Mouse (Mus musculus) olfactory bulb, adult 2 months (tissue): ENCODE measurements around the gene Thbs1.

Experiments
- CTCF ChIP-seq: fragments of 200-500 bp; IDR thresholded peaks from 2 replicates; pipeline ENCODE4 v1.5.1; 2012; ENCODE audit warnings: low read depth, mild to moderate bottlenecking, low read length, moderate library complexity; ENCODE audit not compliant: insufficient read depth
- POLR2A ChIP-seq: fragments of 200-500 bp; IDR thresholded peaks from 2 replicates; pipeline ENCODE4 v1.6.1; 2012; ENCODE audit warnings: mild to moderate bottlenecking, low read depth, low read length, moderate library complexity; ENCODE audit not compliant: insufficient read depth

GRCm38 (mm10) chr2:118122291-118122690 is 10.6 kb downstream of the Thbs1 start:
- no peak for TF ChIP-seq POLR2A
- no peak for TF ChIP-seq CTCF
